Mouse (Mus musculus) splenic B cell, adult 2 months (primary cell): ENCODE results near the gene Cers6.

Source experiments
- DNase-seq: peaks from one replicate; pipeline ENCODE4 v3.0.0-alpha.2; 2011; ENCODE audit warnings: low read depth, low spot score
- H3K27me3 ChIP-seq: 2 replicates; pipeline ENCODE4 v1.6.1; 2012; ENCODE audit warnings: mild to moderate bottlenecking, low read length, moderate library complexity, mixed read lengths; ENCODE audit not compliant: control insufficient read depth, poor library complexity, insufficient read depth, severe bottlenecking
- H3K36me3 ChIP-seq: 2 replicates; pipeline ENCODE4 v1.6.1; 2012; ENCODE audit warnings: mild to moderate bottlenecking, low read length, moderate library complexity, mixed read lengths; ENCODE audit not compliant: control insufficient read depth, poor library complexity, insufficient read depth, severe bottlenecking

Gene Cers6

GRCm38 (mm10) chr2:69096821-69097220, 235.6 kb downstream of the Cers6 start:
- DNase-seq: no peak
- H3K27me3 ChIP-seq: no peaks in the 10 kb centered on the region
- H3K36me3 ChIP-seq: no peaks in the 10 kb centered on the region

DNA sequence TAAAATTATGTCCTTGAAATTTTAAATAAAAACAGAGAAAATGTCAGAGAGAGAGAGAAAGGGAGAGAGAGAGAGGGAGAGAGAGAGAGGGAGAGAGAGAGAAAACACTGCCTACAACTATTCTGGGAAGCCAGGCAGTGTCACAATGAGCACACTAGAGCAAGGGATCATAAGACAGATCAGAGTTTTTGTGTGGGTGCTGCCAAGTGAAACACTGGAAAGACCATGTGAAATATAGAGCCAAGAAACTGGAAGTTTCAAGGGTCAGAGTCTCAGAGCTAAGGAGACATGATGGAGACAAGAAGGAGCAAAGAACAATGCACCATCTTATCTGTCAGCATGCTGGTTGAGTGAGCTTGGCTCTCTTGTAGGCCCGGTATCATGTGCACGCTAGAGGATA, 236.3 kb downstream of the Cers6 start:
- H3K36me3 ChIP-seq: no peaks in the 10 kb centered on the region
- no peaks in the 10 kb centered on the region for H3K27me3 ChIP-seq

GRCm38 (mm10) chr2:69098701-69099100, 237.5 kb downstream of the Cers6 start:
- Histone ChIP-seq H3K27me3 (no peaks in the 10 kb centered on the region), H3K36me3 (no peaks in the 10 kb centered on the region)
- DNase-seq: no peak

More for the DNA sequence above, 236.3 kb downstream of the Cers6 start:
- no peak for DNase-seq

- no peak for DNase-seq
- H3K36me3 ChIP-seq: no peaks in the 10 kb centered on the region
Observed at GRCm38 (mm10) chr2:69099147-69099546, 237.9 kb downstream of the Cers6 start.

DNA sequence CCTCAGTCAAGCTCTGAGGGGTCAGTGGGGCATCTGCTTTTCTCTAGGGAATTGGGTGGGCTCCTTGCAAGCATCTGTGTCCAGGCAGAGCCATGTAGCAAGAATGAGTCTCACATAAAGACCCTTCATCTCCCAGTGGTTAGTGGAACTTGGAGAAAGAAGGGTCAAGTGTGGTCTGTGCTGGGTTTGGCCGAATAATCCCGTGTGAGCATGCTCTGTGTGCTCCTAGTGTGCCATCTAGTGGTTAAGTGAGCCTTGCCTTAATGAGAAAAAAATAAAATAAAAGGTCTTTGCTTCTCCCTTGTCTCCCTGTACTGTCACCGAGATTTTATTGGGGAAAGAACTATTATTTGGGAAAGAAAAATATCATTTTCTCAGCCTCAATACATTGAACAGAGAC, 239.5 kb downstream of the Cers6 start:
- Histone ChIP-seq H3K27me3 (no peaks in the 10 kb centered on the region), H3K36me3 (no peaks in the 10 kb centered on the region)
- DNase-seq: peak; percentile 58

More at GRCm38 (mm10) chr2:69099147-69099546, 237.9 kb downstream of the Cers6 start:
- no peaks in the 10 kb centered on the region for H3K27me3 ChIP-seq

DNA sequence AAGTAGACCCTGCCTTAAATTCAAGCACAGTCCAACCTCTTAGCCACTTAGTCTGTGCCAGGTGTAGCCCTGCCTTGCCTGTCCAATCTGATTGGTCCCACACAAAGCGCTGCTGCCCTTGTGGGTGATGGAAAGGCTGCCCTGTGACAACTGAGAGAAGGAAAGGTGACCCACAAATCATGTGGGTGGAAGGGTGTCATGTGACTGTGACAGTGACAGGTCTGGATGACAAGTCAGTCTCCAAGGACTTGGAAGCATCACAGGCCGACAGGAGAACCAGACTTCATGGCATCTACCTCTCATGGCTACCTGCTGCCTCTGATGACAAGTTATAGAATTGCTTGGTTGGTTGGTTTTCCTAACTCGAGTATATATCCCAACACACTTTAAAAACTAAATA, 242.3 kb downstream of the Cers6 start:
- H3K27me3 ChIP-seq: no peaks in the 10 kb centered on the region
- H3K36me3 ChIP-seq: no peaks in the 10 kb centered on the region
- no peak for DNase-seq

GRCm38 (mm10) chr2:69104511-69105145, 243.4 kb downstream of the Cers6 start:
- H3K27me3 ChIP-seq: no peaks in the 10 kb centered on the region
- no peak for DNase-seq
- no peaks in the 10 kb centered on the region for H3K36me3 ChIP-seq

DNA sequence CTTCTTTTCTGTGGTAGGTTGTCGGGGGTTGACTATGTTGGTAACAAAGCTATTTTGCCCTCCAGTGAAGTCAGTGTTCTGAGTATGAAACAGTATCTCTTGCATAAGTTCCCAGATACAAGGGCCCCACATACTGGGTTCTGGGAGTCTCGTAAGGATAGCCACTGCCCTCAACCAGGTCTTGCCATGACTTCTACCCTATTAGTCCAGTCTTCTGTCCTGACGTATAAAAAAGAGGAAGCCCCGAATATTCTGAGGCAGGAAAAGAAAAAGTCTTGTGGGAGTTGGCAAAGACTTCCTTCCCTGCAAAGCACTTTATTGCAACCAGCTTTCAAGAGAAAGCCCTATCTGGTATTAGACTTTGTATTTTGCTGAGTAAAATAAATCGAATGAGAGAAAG, 248.0 kb downstream of the Cers6 start:
- no peak for DNase-seq
- Histone ChIP-seq H3K36me3 (no peaks in the 10 kb centered on the region), H3K27me3 (no peaks in the 10 kb centered on the region)

GRCm38 (mm10) chr2:69109710-69110109, 248.5 kb downstream of the Cers6 start:
- H3K27me3 ChIP-seq: no peaks in the 10 kb centered on the region
- DNase-seq: no peak
- no peaks in the 10 kb centered on the region for H3K36me3 ChIP-seq

DNA sequence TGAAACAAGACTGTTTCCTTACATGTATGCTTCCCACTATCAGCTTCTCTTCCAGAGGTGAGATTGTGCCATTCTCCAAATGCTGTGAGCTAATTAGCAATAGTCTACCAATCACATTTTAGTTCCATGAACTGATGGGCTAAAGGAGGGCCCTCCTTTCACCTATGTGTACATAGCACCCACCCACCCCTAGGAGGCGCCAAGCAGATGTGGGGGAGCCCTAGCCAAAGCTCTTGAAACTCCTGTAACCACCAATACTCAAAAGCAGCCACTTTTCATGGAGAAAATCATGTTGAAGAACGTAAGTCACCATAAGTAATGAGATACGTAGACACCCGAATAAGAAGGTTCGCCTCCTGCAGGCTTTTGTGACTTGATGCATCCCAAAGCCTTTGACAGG, 251.4 kb downstream of the Cers6 start:
- Histone ChIP-seq H3K27me3 (no peaks in the 10 kb centered on the region), H3K36me3 (no peaks in the 10 kb centered on the region)
- no peak for DNase-seq

GRCm38 (mm10) chr2:69113829-69114547, 252.7 kb downstream of the Cers6 start:
- Histone ChIP-seq H3K27me3 (no peaks in the 10 kb centered on the region), H3K36me3 (no peaks in the 10 kb centered on the region)
- no peak for DNase-seq

- DNase-seq: no peak
- Histone ChIP-seq H3K27me3 (no peaks in the 10 kb centered on the region), H3K36me3 (no peaks in the 10 kb centered on the region)
Observed at GRCm38 (mm10) chr2:69115921-69116320, 254.7 kb downstream of the Cers6 start.

DNA sequence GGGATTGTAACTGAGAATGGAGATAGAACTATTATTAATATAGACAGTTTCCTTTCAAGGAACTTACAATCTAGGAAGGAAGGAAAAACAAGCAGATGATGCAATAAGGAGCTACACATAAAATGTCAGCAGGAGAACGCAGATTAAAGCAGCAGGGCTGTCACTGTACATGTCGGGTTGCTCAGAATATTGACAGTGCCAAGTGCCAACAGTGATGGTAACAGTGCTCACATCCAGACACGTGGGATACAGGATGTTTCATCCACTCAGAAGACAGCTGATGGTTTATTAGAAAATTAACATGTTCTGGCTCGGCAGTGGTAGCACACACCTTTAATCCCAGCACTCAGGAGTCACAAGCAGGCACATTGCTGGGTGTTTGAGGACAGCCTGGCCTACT, 255.5 kb downstream of the Cers6 start:
- Histone ChIP-seq H3K27me3 (no peaks in the 10 kb centered on the region), H3K36me3 (no peaks in the 10 kb centered on the region)
- no peak for DNase-seq

DNA sequence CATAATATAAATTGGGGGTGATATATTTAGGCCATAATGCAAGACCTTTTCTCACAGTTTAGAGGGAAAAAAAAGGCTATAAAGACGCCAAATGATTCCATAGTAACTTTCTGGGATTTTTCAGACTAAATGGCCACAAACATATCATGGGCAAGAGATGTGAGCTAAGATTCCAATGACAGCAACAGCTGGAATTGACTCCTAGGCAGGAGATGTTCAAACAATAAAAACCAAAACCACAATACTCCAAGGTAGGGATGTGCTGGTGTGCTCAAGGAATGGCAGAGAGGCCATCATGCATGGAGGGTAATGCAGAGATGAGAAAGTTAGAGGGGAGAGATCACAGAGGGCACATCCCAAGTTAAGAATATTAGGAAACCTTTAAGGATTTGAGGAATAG, 257.8 kb downstream of the Cers6 start:
- no peak for DNase-seq
- H3K27me3 ChIP-seq: no peaks in the 10 kb centered on the region
- no peaks in the 10 kb centered on the region for H3K36me3 ChIP-seq

DNA sequence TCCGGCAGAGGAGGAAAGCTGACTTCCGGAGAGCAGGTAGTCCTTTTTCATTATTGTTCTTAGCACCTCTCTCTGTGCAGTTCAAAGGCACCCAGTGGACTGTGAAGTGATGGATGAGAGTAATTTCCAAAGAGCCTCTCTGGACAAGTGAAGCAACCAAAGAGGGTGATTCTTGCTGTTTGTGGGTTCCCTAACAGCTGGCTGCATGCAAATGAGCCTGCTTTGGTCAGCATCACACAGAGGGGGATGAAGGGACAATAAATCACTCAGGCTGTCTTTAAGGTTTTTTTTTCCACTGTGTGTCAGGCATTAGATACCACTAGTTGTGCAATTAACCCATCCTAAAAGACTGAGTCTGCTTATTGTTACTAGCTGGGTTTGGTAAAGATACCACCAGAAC, 258.5 kb downstream of the Cers6 start:
- DNase-seq: no peak
- H3K36me3 ChIP-seq: no peaks in the 10 kb centered on the region
- no peaks in the 10 kb centered on the region for H3K27me3 ChIP-seq

DNA sequence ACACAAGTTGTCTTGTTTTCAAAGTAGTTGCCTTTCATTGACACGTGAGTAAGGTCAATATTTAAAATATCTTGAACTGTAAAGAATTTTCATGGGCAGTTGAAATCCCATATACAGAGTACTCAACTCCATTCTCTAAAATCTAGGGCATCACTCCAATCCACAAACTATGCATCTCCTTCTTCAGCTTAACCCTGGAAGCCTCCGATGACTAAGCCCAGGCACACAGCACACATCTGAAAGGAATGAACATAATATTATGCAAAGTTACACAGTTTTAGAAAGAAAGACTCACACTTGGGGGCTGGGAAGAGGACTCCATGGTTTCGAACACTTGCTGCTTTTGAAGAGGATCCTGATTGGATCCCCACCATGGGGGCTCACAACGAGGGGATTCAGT, 260.4 kb downstream of the Cers6 start:
- Histone ChIP-seq H3K27me3 (no peaks in the 10 kb centered on the region), H3K36me3 (no peaks in the 10 kb centered on the region)
- DNase-seq: no peak
